Mouse (Mus musculus) limb, embryonic 13.5 days (tissue): ENCODE data around the gene Polq. TPM values are rescaled to one million over a fixed set of nuclear protein-coding genes. Genes with fewer than 3 reads are reported as not detected.

Experiments
- ATAC-seq: fragments of 200-750 bp; cut with Nextera tagmentation; 2 replicates; pipeline ENCODE4 v1.8.0; 2017; ENCODE audit warnings: low read depth, moderate number of reproducible peaks, moderate TSS enrichment; ENCODE audit not compliant: low FRiP score
- H3K27ac ChIP-seq: fragments of 300-500 bp; sonication (generic); 2 replicates; pipeline ENCODE4 v1.5.1; 2015; ENCODE audit warnings: inconsistent platforms, mild to moderate bottlenecking, moderate library complexity
- H3K27me3 ChIP-seq: fragments of 300-500 bp; sonication (generic); 2 replicates; pipeline ENCODE4 v1.6.1; 2015; ENCODE audit warnings: mild to moderate bottlenecking, inconsistent platforms
- H3K36me3 ChIP-seq: fragments of 300-500 bp; sonication (generic); 2 replicates; pipeline ENCODE4 v1.6.1; 2015; ENCODE audit warnings: inconsistent platforms, mild to moderate bottlenecking, moderate library complexity
- H3K4me1 ChIP-seq: fragments of 300-500 bp; sonication (generic); 2 replicates; pipeline ENCODE4 v1.6.1; 2015; ENCODE audit warnings: inconsistent platforms
- H3K4me2 ChIP-seq: fragments of 300-500 bp; sonication (generic); replicated peaks from 2 replicates; pipeline ENCODE4 v1.6.1; 2015; ENCODE audit warnings: inconsistent platforms, mild to moderate bottlenecking, moderate library complexity
- H3K4me3 ChIP-seq: fragments of 300-500 bp; sonication (generic); 2 replicates; pipeline ENCODE4 v1.5.1; 2015; ENCODE audit warnings: moderate library complexity, mild to moderate bottlenecking, inconsistent platforms
- H3K9ac ChIP-seq: fragments of 300-500 bp; sonication (generic); 2 replicates; pipeline ENCODE4 v1.6.1; 2015; ENCODE audit warnings: mild to moderate bottlenecking, inconsistent platforms
- H3K9me3 ChIP-seq: fragments of 300-500 bp; sonication (generic); 2 replicates; pipeline ENCODE4 v1.6.1; 2016; ENCODE audit warnings: inconsistent platforms
- WGBS: fragments of 180-500 bp; shearing (Covaris S2); methylation state at CpG from one replicate; pipeline ENCODE4 v1.1.7; 2015; 5-methylcytosine and 5-hydroxymethylcytosine counted together
- polyA plus RNA-seq: library from polyadenylated mRNA; unstranded; fragments of >200 nt; fragmentation: Nextera tagmentation; extraction: Ambion mirVana; gene quantifications from 2 replicates; pipeline ENCODE4 v1.2.1, GENCODE M21; 2015

Polq gene
- polyA plus RNA-seq, 1 experiment from 2014 or later: 7.6 TPM

GRCm38 (mm10) chr16:37010370-37010769, 1.2 kb upstream of the Polq start:
- H3K27me3 ChIP-seq: no peaks in the 10 kb centered on the region
- WGBS: 64% methylated on average over 4 of the region's 4 CpGs
- H3K9me3 ChIP-seq: no peaks in the 10 kb centered on the region
- H3K4me1 ChIP-seq: peaks cover 12% of the 10 kb centered on the region
- no peaks in the 10 kb centered on the region for H3K36me3 ChIP-seq
- no peak for ATAC-seq
- no peak overlapping the region for H3K9ac ChIP-seq
- H3K27ac ChIP-seq: no peak overlapping the region; the same call in 1 of the 2 replicates
- no peak overlapping the region for H3K4me3 ChIP-seq
- peak overlapping the region; percentile 95 for H3K4me2 ChIP-seq

DNA sequence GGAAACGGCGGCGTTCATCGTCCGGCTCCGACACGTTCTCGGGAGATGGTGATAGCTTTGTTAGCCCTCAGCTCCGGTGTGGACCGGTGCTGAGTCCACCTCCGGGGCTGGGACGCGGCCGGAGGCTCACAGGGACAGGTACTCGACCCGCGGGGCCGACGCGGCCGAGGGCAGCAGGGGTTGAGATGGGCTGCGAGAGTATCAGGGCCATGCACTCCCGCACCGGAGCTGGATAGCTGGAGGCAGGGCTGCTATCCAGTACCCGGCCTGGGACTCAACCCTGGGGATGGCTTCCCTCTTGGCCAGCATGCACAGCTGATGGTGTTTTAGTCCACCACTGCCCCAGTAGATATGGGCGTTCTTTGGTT, 320 bp downstream of the Polq start:
- under 1% methylated on average over 26 of the region's 26 CpGs for WGBS
- H3K9ac ChIP-seq: peak overlapping the region; percentile 87
- H3K36me3 ChIP-seq: peaks cover 4% of the 10 kb centered on the region; the same call in 1 of the 2 replicates
- no peaks in the 10 kb centered on the region for H3K9me3 ChIP-seq
- no peaks in the 10 kb centered on the region for H3K27me3 ChIP-seq
- peak overlapping the region; percentile 88 for H3K4me3 ChIP-seq
- ATAC-seq: peak; percentile 66
- H3K27ac ChIP-seq: no peak overlapping the region
- H3K4me1 ChIP-seq: peaks cover 12% of the 10 kb centered on the region
- peak overlapping the region; percentile 95 for H3K4me2 ChIP-seq

DNA sequence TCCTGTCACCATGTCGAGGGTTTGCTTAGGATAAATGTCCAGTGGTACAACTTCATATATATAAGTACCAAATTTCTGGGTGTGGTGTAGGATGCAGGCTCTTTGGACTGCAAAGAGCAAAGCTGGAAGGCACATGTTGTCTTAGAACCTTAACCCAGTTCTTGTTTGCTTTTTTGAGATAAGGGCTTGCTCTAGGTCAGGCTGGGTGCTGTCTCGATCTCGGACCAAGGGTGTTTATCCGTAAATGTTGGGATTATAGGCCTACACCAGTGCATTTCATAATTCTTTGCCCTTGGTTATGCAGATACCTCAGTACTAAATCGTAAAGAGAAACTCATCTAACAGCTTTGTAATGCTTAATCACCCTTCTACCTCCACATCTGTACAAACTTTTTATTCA, 750 bp downstream of the Polq start:
- H3K36me3 ChIP-seq: peaks cover 4% of the 10 kb centered on the region; the same call in 1 of the 2 replicates
- peaks cover 12% of the 10 kb centered on the region for H3K4me1 ChIP-seq
- H3K9me3 ChIP-seq: no peaks in the 10 kb centered on the region
- H3K4me2 ChIP-seq: peak overlapping the region; percentile 95
- H3K27ac ChIP-seq: no peak overlapping the region
- no peaks in the 10 kb centered on the region for H3K27me3 ChIP-seq
- peak overlapping the region; percentile 87 for H3K9ac ChIP-seq
- WGBS: 66% methylated on average over 5 of the region's 5 CpGs
- no peak for ATAC-seq
- peak overlapping the region; percentile 88 for H3K4me3 ChIP-seq

DNA sequence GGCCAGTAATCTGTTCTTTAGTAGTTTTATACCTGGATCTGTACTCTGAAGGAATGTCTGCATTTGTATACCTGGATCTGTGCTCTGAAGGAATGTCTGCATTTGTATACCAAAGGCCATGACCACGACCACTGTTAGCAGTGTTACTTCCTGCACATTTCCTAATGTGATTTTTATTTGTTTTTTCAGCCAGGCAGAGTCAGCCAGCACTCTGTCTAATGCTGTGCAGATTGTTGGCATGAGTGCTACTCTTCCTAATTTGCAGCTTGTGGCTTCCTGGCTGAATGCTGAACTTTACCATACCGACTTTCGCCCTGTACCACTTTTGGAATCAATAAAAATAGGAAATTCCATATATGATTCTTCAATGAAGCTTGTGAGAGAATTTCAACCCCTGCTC, 16.0 kb downstream of the Polq start:
- Histone ChIP-seq H3K27ac (no peak overlapping the region), H3K4me2 (no peak overlapping the region), H3K9ac (no peak overlapping the region), H3K27me3 (no peaks in the 10 kb centered on the region), H3K36me3 (peaks cover 5% of the 10 kb centered on the region), H3K4me3 (no peak overlapping the region), H3K4me1 (no peaks in the 10 kb centered on the region), H3K9me3 (no peaks in the 10 kb centered on the region)
- 76% methylated on average over 3 of the region's 3 CpGs for WGBS
- ATAC-seq: no peak

DNA sequence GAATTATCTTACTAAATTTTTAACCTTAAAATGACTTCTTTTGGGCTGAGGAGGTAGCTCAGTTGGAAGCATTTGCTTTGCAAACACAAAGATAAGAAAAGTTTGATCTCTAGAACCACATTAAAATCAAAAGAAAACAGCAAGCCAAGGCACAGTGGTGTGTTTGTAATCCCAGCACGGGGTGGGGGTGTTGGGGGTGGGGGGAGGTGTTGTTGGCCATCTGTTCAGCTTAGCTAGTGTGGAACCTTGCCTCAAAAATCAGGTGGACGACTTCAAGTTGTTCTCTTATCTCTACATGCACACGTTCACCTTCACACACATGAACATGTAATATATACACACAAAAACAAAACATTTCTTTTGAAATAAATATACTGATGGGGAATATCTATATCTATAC, 20.4 kb downstream of the Polq start:
- ATAC-seq: no peak
- Histone ChIP-seq H3K27me3 (no peaks in the 10 kb centered on the region), H3K4me3 (no peak overlapping the region), H3K36me3 (peaks cover 25% of the 10 kb centered on the region), H3K4me1 (no peaks in the 10 kb centered on the region), H3K9ac (no peak overlapping the region), H3K9me3 (no peaks in the 10 kb centered on the region), H3K27ac (no peak overlapping the region), H3K4me2 (no peak overlapping the region)
- WGBS: 77% methylated on average over 3 of the region's 3 CpGs

DNA sequence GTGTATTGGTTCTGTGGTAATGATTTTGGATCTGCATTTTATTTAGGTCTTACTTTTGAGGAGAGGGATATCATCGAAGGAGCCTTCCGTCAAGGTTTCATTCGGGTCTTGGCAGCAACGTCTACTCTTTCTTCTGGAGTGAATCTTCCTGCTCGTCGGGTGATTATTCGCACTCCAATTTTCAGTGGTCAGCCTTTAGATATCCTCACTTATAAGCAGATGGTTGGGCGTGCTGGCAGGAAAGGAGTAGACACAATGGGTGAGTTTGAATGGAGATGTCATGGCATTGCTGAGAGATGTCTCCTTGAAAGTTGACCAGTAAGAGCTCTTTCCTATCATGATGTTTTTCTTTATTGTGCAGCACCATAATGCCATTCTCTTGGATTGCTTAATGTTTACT, 23.2 kb downstream of the Polq start:
- 96% methylated on average over 8 of the region's 8 CpGs for WGBS
- ATAC-seq: no peak

DNA sequence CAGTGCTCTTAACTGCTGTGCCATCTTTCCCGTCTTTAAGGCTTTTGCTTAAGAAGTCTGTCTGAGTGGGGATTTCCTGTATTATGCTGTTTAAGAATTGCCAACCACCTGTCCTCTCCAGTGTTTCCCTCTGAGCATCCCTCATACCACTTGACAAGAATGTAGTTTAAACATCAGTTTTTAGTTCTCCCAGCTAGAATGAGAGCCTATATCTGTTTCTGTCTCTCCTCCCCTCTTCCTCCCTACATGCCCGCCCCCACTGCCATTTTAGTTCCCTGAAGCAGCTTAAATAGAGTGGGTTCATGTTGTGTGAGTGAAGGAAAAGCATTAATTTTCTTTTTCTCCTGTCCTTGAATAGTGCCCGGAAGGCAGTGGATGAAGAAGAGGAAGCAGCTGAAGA, 48.0 kb downstream of the Polq start:
- Histone ChIP-seq H3K4me2 (no peak overlapping the region), H3K9ac (no peak overlapping the region), H3K27ac (no peak overlapping the region), H3K9me3 (no peaks in the 10 kb centered on the region), H3K4me3 (no peak overlapping the region), H3K27me3 (no peaks in the 10 kb centered on the region), H3K4me1 (no peaks in the 10 kb centered on the region), H3K36me3 (peaks cover 31% of the 10 kb centered on the region)
- no peak for ATAC-seq
- WGBS: 92% methylated on average over 3 of the region's 3 CpGs

More for the DNA sequence above, 23.2 kb downstream of the Polq start:
- H3K27me3 ChIP-seq: no peaks in the 10 kb centered on the region
- no peaks in the 10 kb centered on the region for H3K9me3 ChIP-seq
- H3K4me2 ChIP-seq: no peak overlapping the region
- no peak overlapping the region for H3K9ac ChIP-seq
- H3K4me1 ChIP-seq: no peaks in the 10 kb centered on the region
- peaks cover 29% of the 10 kb centered on the region for H3K36me3 ChIP-seq
- no peak overlapping the region for H3K4me3 ChIP-seq
- no peak overlapping the region for H3K27ac ChIP-seq

- Histone ChIP-seq H3K27ac (no peak overlapping the region), H3K27me3 (no peaks in the 10 kb centered on the region), H3K4me3 (no peak overlapping the region), H3K9me3 (no peaks in the 10 kb centered on the region), H3K4me2 (no peak overlapping the region), H3K36me3 (peaks cover 37% of the 10 kb centered on the region), H3K4me1 (no peaks in the 10 kb centered on the region), H3K9ac (no peak overlapping the region)
- 94% methylated on average over 4 of the region's 4 CpGs for whole genome bisulfite sequencing
- no peak for ATAC-seq
These were observed 49.7 kb downstream of the Polq start for GRCm38 (mm10) chr16:37061261-37061660.

GRCm38 (mm10) chr16:37072354-37072753, 60.8 kb downstream of the Polq start:
- H3K4me2 ChIP-seq: no peak overlapping the region
- no peaks in the 10 kb centered on the region for H3K9me3 ChIP-seq
- H3K27ac ChIP-seq: no peak overlapping the region
- no peak for ATAC-seq
- peaks cover 35% of the 10 kb centered on the region for H3K36me3 ChIP-seq
- no peak overlapping the region for H3K9ac ChIP-seq
- no peaks in the 10 kb centered on the region for H3K27me3 ChIP-seq
- H3K4me3 ChIP-seq: no peak overlapping the region
- H3K4me1 ChIP-seq: no peaks in the 10 kb centered on the region
- 73% methylated on average over 5 of the region's 5 CpGs for WGBS

- Histone ChIP-seq H3K36me3 (peaks cover 33% of the 10 kb centered on the region), H3K4me1 (0 out of 2 replicates have a peak, but pooled peaks cover 3% of the 10 kb centered on the region), H3K4me3 (no peak overlapping the region), H3K9me3 (no peaks in the 10 kb centered on the region), H3K9ac (no peak overlapping the region), H3K4me2 (no peak overlapping the region), H3K27me3 (no peaks in the 10 kb centered on the region), H3K27ac (no peak overlapping the region)
- ATAC-seq: no peak
- WGBS: 86% methylated on average over 1 of the region's 1 CpGs
These were observed 78.1 kb downstream of the Polq start for GRCm38 (mm10) chr16:37089648-37090047.

DNA sequence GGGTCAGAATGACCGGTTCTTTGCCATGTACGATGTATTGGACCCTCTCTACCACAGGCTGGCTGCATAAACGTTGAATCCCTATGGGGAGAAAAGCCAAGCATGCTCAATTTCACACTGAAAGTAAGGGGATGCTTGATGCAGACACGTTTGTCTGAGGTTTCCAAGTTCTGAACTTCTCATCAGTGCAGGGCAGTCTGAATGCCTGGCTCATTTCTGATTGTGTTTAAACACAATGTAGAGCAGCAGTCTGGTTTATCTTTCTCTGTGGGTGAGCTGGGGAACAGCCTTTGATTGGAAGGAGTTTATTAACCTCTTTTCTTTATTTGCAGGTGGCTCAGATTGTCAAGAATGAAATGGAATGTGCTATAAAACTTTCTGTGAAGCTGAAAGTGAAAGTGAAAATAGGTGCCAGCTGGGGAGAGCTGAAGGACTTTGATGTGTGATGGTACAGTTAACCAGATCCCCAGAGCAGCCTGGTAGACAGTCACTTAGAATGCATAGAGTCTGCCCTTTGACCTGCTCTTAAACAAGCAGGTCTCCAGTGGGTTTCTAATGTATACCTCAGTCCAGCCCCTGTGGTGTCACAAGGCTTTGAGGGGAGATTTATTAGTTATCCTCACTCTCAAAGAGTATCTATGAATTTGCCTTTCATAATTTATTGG, 82.7 kb downstream of the Polq start:
- ATAC-seq: no peak
- no peak overlapping the region for H3K4me3 ChIP-seq
- WGBS: 69% methylated on average over 4 of the region's 4 CpGs
- H3K27me3 ChIP-seq: no peaks in the 10 kb centered on the region
- no peak overlapping the region for H3K27ac ChIP-seq
- no peak overlapping the region for H3K9ac ChIP-seq
- no peak overlapping the region for H3K4me2 ChIP-seq
- H3K36me3 ChIP-seq: peaks cover 27% of the 10 kb centered on the region
- no peaks in the 10 kb centered on the region for H3K9me3 ChIP-seq
- 0 out of 2 replicates have a peak, but pooled peaks cover 3% of the 10 kb centered on the region for H3K4me1 ChIP-seq

DNA sequence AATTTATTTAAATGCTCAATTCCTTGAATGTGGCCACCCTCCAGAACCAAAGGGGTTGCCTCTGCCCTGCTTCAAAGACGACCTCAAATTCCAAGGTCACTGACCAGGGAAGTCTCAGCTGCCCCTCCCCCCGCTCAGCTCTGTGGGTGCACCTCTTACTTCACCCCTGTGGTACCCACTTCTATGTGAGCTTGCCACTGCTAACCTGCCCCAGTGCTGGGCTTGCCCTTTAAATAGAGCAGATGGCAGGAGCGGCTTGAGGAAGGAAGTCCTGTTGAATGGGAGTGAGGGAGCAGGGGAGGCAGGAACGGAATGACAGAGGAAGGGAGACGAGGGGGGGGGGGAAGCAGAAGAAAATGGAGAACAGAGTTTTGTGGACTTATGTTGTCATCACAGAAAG, 97.2 kb downstream of the Polq start:
- Histone ChIP-seq H3K4me3 (no peak overlapping the region), H3K36me3 (no peaks in the 10 kb centered on the region), H3K9ac (no peak overlapping the region), H3K9me3 (no peaks in the 10 kb centered on the region), H3K27me3 (no peaks in the 10 kb centered on the region), H3K4me1 (no peaks in the 10 kb centered on the region), H3K27ac (no peak overlapping the region), H3K4me2 (no peak overlapping the region)
- WGBS: 33% methylated on average over 5 of the region's 5 CpGs
- ATAC-seq: no peak

DNA sequence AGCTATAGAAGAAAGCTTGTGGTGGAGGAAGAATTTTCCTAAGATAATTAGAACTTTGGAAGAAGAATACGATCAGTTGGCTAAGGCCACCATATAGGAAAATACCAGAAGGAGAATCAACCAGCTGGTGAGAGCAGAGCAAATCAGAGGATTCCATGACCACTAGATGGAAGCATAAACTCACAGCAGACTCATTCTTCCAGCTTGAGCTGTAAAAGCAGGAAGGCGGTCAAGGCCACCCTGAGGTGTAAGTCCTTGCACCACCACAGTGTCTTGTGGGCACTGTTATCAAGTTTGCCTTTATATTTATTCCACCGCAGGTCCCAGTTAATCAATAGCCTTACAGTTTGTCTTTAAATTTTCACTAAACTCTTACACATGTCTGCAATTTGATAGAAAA, 97.7 kb downstream of the Polq start:
- Histone ChIP-seq H3K9ac (no peak overlapping the region), H3K9me3 (no peaks in the 10 kb centered on the region), H3K4me1 (no peaks in the 10 kb centered on the region), H3K27me3 (no peaks in the 10 kb centered on the region), H3K27ac (no peak overlapping the region), H3K4me2 (no peak overlapping the region), H3K4me3 (no peak overlapping the region), H3K36me3 (no peaks in the 10 kb centered on the region)
- 33% methylated on average over 3 of the region's 3 CpGs for WGBS
- peak; percentile 73 for ATAC-seq
